Mouse (Mus musculus) frontal cortex, adult 2 months (tissue): ENCODE data around the gene Tlnrd1. TPM values are rescaled to one million over a fixed set of nuclear protein-coding genes. Genes with fewer than 3 reads are reported as not detected.

Source experiments
- DNase-seq, 2 experiments: peaks; one replicate each; pipeline ENCODE4 v3.0.0; 2022; ENCODE audit warnings: low spot score in 1 of 2; ENCODE audit errors: extremely low spot score in 1 of 2
- polyA plus RNA-seq: library from polyadenylated mRNA; depleted of rRNA; stranded (reverse); fragments of >200 nt; gene quantifications from 2 replicates; pipeline ENCODE4 v1.2.3, GENCODE M21; 2012

Tlnrd1 gene
- polyA plus RNA-seq, 1 experiment: 14.8 TPM

DNA sequence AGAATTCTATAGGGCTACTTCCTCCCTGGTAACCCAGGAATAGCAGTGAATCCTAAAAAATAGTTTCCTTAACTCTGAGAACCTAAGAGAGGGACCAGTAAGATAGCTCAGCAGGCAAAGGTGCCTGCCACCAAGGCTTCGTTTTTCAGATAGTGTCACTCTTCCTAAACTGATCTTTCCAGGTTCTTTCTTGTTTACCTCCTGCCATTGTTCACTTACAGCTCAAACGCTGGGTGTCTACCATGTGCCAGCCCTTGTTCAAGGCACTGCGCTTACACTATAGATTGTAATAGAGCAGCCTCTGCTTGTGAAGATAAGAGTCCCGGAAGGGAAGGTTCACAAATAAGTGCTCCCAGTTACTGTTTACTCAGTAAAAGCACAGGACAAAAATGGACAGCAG lies 1.7 kb upstream of the Tlnrd1 start:
- no peak for DNase-seq

DNA sequence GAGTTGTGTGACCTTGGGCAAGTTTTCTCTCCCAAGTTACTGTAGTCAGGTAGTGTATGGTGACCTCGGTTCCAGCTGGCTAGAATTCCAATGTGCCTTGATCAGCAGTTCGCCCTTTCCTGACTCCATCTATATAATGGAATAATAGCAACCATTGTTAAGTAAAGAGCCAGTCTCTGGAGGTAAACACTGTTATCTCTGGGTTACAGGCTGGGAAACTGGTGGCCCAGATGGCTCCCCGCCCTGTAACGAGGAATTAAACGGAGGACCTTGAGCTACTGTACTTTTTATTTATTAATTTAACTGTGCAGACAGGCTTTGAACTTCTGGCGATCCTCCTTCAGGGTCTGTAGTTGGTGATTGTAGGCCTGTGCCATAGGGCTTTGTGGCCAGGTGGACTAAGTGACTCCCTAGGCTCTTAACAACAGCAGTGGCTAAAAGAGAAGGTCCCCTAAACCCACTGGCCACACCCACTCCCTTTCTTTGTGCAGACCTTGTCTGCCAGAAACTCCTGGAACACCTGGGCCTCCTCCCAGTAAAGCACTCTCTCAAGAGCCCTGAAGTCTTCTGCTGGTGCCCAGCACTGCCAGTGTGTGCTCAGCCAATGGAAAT lies 922 bp upstream of the Tlnrd1 start:
- peak in 1 of 2 experiments; percentile 12 for DNase-seq

DNA sequence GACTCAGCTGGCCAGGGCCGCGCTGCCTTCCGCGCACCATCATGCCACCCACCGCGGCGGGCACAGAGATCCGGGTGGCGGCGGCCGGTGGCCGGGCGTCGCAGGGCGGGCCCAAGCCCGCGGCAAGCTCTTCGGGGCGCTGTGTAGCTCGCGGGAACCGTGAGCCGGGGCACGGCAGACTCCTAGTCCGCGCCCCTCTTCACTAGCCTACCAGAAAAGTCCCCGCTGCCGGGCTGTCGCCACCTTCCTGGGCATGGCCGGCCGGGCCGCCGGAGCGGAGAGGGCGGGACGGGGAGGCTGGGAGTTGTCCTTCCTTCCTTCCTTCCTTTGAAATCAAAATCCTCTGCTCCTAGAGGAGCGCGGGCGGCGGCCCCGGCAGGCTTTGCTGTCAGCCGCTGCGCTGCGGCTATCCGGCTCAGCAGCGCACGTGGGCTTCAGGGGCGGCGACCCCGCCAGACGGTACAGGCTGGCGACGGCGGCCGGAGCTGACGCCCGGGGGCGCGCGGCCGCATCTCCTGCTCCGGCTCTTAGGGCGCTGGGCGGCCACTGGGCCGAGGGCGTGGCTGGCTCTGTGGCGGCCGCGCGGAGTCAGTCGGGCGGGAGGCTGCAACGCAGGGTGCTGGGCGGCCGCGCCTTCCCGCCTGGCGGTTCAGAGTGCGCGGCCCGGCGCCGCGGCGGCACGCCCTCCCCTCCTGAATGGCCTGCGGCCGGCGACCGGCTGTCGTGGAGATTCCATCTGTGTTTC lies 657 bp downstream of the Tlnrd1 start:
- DNase-seq: peak; percentile 11 to 43

DNA sequence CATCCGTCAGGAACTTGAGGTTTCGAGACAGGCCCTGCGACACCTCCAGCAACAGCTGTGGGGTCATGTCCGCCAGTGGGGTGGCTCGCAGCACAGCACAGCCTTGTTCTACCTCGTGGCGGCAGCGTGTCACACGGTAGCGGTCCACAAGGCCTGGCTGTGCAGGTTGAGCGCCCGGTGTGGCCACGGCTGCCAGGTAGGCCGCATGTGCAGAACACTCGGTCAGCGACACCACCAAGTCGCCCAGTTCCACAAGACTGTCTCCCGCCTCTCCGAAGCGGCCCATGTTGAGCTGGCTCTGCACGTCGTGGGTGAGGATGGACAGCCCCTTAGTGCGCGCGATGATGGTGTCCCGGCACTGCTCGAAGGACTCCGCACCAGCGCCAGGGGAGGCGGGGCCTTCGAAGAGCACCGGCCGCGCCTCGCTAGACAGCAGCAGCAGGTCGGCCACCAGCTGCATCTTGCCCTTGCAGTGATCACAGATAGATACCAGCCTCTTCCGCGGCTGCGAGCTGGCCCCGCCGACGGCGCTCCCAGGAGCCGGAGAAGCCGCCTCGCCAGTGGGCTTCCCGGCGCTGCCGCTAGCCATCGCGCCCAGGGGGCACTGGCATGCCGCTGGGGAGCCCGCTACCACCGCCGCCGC lies 1.4 kb downstream of the Tlnrd1 start:
- peak in 1 of 2 experiments; percentile 25 for DNase-seq

DNA sequence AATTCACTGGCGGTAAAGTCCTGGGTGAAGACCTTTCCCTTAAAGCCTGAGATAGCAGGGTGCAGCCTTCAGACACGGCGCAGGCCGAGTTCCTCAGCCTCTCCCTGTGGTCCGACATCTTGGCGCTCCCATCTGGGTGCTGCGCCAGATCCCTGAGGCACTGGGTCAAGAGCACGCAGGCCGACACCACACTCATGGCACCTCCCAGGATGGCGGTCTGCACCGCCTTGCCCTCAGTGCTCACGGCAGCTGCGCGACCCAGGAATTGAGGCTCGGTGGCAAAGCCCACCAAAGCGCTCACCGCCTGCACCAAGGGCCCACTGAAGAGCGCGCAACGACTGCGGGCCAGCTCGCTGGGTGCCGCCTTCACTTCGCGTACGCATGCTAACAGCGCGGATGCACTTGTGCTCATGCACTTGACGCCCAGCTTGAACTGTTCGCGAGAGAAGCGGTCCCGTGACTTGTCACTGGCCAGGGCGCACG lies 1.9 kb downstream of the Tlnrd1 start:
- no peak for DNase-seq

DNA sequence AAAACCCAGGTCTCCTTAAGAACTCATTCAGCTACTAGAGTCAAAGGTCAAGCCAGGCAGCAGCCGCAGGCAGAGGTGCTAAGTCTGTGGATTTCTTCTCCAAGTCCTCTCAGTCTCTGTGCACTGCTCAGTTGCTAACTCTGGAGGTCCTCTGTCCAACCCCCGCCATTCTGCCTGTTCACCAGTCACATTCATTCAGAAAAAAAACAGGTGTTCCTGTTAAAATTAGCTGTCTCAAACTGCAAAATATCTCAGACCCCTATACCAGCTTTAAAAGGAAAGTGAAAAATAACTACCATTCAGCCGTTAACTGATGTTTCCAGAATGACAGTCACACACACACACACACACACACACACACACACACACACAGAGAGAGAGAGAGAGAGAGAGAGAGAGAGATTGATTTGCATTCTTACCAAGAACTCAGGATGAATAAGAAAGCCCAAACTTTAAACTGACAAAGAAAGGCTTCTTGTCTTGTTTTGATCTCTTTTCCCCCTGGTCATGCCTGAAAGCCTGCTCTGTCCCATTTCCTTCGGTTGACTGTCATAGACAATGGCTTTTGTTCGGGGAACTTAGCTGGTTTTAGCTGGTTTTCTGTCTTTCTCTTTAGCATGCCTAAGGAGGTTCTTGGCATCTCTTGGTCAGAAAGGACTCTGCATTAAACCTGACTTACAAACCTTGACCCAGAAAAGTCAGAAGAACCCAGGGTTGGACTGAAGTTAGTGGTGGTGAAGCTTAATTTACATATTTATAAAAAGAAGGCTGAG lies 5.2 kb downstream of the Tlnrd1 start:
- peak in 1 of 2 experiments; percentile 47 for DNase-seq

DNA sequence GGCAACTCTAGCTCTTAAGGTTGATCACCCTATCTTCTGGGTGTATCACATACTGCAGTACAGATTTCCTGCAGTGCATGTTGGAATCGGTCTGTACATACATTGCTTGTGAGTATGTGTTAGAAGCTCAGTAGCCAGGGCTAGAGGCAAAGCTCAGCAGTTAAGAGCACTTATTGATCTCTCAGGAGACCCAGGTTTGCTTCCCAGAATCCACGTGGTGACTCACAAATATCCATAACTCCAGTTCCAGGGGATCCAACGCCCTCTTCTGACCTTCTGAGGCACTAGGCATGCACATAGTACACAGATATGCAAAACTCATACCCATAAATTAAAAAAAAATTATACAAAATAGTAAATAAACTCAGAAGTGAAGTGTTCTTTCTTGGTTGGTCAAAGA lies 7.0 kb downstream of the Tlnrd1 start:
- no peak for DNase-seq

DNA sequence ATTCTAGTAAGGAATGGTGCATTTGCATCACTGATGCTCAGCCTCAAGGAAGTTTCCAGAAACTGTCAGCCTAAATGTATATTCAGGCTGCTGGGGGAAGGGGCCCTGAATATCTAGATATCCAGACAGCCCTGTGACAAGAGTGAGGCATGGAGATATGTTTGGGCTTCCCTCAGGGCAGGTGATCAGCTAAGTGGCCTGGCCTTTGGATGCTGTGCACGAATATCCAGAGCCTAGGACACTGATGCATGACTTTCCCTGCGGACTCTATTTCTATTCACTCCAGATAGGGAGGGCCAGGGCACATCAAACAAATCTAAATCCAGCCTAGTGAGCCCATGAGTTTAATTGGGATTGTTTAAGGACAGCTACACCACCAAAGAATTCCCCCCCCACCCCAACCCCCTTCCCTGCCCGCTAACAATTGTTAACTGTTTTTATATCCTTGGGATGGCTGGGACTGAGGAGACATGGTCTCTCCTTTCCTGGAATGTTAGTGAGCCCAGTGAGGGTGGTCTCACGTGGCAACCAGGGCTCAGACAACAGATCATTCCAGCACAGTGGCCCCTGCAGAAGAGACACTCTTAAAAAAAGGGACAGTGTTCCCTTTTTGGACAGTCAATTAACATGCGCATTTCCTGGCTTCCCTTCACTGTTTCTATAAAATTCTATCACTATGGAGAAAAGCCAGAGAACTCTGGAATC lies 14.1 kb downstream of the Tlnrd1 start:
- no peak for DNase-seq

DNA sequence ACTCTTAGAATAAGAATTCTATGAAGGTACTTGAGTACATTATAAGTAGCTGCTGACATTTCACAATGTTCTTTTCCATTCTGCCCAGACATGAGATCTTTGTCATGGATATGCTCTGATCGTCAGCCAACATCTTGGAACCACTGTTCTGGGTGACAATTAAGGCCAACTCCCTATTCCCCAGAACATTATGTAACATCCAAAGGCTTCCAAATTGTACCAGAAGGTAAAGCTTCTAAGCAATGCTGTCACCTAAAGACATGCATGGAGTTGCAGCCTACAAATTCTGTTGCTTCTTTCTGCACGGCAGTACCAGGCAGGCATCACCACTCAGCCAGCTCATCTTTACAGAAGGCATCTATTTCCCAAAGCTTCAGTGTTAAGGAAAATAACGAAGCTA lies 15.9 kb downstream of the Tlnrd1 start:
- DNase-seq: peak in 1 of 2 experiments; percentile 34

DNA sequence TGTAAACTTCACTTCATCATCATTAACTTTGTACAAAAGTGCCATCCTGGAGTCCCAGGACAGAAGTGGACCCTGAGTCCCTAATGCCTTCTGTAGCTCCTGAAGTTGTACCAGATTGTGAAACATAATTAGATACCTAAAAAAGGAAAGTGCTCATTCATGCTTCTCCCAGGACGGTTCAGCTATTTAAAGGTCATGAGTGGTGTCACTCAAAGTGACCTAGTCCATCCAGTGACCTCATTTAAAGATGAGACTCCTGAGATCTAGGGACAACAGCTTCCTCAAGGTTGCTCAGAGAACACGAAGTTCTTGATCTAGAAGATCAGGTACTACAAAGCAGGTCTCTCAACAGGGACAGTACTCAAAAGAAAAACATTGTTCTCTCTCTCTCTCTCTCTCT lies 20.6 kb downstream of the Tlnrd1 start:
- DNase-seq: no peak

DNA sequence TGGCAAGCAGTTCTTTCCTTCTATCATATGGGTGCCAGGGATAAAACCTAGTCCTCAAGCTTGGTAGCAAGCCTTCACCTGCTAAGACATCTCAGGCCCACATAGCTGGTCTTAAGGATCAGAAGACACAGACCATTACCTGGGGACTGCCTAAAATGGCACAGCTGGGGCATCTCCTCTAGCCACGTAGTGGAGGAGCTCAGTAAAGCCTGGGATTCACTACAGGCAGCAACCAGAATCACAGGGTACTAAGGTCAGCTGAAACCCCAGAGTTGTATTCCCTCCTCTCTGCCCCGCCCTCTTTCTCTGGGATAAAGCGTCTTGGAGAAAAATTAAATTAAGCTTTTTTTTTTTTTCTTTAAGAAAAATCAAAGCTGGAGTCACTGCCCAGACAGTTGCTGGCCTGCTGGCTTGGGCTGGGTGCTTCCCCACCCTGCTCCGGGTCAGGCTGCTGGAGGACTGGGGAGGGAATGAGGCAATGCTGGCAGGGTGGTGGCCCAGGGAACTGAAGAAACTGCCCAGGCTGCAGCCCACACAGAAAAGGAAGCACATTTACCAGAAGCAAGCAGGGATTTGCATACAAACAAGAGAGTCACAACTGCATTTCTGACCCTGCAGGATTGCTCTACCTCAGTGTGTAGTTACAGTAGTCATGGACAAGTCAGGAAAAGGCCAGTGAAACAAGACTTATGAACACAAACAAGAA lies 24.6 kb downstream of the Tlnrd1 start:
- DNase-seq: no peak

DNA sequence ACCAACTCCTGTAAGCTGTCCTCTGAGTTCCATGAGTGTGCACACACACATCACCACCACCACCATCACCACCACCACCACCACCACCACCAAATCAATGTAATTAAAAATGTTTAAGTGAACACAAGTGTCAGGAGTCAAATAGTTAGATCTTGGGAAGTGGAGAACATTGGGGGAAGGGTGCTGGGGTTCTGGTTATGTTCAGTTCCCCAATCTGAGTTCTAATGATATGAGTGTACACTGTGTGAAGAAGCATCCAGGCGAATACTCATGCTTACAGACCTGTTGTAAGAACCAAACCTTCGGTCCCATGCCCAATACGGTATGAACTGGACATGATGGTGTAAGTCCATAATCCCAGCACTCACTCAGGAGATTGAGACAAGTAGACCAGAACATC lies 26.2 kb downstream of the Tlnrd1 start:
- DNase-seq: no peak

DNA sequence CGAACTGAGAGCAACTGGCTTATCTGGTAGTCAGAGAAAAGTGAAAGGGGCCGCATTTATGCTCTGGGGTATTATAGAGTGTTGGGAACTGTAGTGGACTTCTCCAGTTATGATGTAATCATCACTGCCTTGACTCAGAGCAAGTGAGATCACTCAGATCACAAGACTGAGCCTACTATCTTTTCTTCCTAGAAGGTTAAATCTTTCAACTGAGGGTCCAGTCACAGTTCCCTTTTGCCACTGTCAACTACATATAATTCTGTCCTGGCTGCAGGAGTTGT lies 27.0 kb downstream of the Tlnrd1 start:
- DNase-seq: no peak

DNA sequence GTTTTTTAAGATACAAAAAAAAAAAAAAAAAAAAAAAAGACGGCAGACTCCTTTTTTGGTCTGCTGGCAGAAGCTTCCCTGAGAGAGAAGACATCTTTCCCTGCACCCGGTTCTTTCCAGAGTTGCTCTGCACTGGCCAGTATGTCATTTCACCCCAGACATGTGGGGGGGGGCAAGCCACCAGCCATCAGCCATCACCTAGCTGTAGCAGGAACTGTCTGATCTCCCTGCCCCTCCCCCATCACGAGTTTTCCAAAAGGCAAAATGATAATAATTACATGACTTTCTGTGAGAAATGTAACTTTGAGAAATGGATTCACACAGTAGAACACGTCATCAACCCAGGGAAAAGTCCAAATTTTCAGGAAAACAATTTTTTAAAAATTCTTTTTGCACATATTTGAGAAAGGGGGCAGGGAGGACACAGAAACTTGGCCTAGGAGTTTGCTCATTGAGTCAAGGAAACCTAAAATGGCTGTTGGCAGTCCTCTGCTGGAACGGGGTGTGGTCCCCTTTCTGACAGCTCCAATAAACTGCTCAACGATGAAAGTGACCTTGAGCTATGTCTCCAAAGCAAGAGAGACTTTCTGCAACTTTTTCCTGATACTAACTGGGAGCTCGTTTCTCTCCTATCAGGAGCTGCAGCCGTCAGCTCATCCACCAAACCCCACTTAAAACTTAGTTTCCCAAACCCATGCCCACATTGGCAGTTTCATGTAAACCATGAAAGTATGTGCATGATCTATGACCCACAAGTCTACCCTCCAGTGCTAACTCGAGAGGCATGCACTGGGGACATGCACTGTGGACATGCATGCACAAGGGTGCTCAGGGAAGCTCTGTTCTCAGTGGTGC lies 27.5 kb downstream of the Tlnrd1 start:
- DNase-seq: no peak

DNA sequence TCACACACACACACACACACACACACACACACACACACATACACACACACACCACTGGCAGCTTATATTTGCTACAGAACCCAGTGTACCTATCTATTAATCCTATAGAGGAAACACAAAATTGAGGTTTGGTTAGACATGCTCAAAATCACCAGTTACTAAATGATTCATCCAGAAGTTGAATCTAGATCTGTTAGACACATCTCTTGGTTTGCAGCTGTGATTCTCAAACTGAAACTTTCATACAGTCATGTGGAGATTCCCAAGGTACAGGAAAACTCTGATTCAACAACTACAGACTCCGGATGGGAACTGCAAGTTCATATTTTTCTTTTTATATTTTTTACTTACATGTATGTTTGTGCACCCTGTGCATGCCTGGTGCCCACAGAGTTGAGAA lies 28.9 kb downstream of the Tlnrd1 start:
- no peak for DNase-seq

DNA sequence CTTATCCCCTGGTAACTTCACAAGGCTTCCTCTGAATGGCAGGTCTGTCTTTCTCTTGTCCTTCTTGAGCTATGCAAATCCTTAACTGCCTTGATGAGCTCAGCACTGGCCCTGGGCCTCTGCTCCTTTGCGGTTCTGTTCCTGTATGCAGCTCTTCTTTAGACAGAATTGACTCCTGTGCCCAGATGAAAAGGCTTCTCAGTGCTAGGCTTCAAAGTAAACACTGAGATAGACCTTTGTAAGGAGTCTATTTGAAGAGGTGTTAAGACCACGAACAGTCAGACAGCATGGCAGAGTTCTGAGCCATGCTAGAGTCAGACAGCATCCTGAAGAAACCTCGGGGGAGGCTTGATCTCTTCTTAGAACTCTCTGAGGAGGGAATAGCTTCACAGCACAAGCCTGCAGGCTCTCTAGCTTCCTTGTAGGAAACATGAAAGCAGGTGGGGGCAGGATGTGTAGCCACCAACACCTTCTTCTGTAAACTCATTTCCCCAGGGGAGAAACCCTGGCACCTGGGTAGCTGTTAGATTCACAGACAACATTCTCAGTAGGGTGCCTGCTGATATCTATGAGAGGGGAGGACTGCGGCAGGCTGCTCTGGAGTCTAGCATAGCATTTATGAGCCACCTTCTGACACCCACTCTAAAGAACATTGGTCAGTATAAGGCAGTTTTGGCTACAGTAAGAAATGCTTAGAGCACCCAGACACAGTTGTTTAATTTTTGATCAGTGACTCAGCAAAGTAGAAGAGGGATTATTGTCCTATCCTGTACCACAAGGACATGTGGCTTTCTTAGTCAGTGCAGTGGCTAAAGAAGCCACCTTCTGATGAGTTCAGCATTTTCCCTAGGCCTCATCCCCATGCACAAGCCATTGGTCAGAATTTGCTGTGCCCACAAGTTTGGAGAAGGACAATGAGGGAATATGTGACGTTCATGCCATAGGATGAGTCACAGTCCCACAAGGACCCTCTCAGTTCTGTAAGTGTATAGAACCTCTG lies 31.4 kb downstream of the Tlnrd1 start:
- DNase-seq: peak in 1 of 2 experiments; percentile 8

DNA sequence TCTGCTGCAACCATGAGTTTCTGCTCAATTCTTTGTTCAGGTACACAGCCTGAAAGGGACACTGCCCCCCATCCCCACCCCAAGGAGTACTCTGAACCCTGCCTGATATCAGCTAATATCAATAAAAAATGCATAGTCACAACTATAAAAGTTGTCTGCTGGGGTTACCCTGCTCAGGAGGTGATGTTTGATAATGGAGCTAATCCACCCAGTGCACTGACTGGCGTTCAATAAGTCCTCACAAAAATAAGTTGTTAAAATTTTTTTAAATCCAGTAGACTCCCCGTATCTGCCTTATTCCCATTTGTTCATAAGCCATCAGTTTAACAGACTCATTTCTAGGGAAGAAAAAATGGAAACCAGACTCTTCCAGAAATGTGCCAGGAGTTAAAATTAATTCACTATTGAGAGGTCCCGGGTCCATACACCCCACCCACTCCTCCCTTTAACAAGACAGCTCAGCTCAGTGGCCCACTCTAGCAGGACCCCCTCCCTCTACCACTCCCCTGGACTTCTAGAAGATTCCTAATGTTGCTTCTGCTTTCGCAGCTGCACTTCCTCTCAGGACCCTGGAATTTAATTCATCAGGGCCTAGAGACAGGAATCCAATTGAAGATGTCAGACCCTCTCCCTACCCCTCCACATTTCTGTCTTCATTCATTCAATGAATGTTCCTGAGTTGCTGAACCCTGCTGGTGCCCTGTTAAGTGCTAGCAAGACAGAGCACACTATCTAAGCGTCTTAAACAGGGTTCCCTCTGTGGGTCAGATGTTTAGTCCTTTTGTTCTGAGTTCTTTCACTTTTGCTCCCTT lies 32.3 kb downstream of the Tlnrd1 start:
- no peak for DNase-seq
